Mouse (Mus musculus): ENCODE data around the gene Rhebl1. TPM values are rescaled to one million over a fixed set of nuclear protein-coding genes. Genes with fewer than 3 reads are reported as not detected.

The Rhebl1 gene
- polyA plus RNA-seq, 1 experiment from 2014 or later, result 35.9 TPM

GRCm38 (mm10) chr15:98884106-98884505, 10.2 kb downstream of the Rhebl1 start:
- Histone ChIP-seq H3K27me3 (replicated peaks) (no peaks in the 10 kb centered on the region), H3K9ac (no peak overlapping the region), H3K36me3 (replicated peaks) (no peaks in the 10 kb centered on the region), H3K4me3 (no peak overlapping the region), H3K9me3 (no peaks in the 10 kb centered on the region), H3K4me2 (no peak overlapping the region), H3K4me1 (peaks cover 17% of the 10 kb centered on the region), H3K27ac (no peak overlapping the region)
- 67% methylated on average over 1 of the region's 1 CpGs for WGBS
- no peak for ATAC-seq (replicated peaks)

- no peak for ATAC-seq (replicated peaks)
- Histone ChIP-seq H3K27me3 (replicated peaks) (no peaks in the 10 kb centered on the region), H3K9me3 (no peaks in the 10 kb centered on the region), H3K27ac (no peak overlapping the region), H3K4me1 (peaks cover 20% of the 10 kb centered on the region), H3K36me3 (replicated peaks) (no peaks in the 10 kb centered on the region), H3K9ac (no peak overlapping the region), H3K4me3 (no peak overlapping the region), H3K4me2 (no peak overlapping the region)
Observed at GRCm38 (mm10) chr15:98883661-98884060, 10.7 kb downstream of the Rhebl1 start.

- no peaks in the 10 kb centered on the region for H3K27me3 ChIP-seq (replicated peaks)
- peak; percentile 51 for ATAC-seq (replicated peaks)
- peak overlapping the region; percentile 88 for H3K27ac ChIP-seq
- 3% methylated on average over 5 of the region's 5 CpGs for WGBS
- H3K4me1 ChIP-seq, result peaks cover 23% of the 10 kb centered on the region
- no peaks in the 10 kb centered on the region for H3K9me3 ChIP-seq
- no peaks in the 10 kb centered on the region for H3K36me3 ChIP-seq (replicated peaks)
- peak overlapping the region; percentile 11; the same call in 1 of the 2 replicates for H3K9ac ChIP-seq
- H3K4me2 ChIP-seq, result peak overlapping the region; percentile 87
- peak overlapping the region; percentile 84 for H3K4me3 ChIP-seq
Observed at GRCm38 (mm10) chr15:98881656-98882008, 12.7 kb downstream of the Rhebl1 start.

- Histone ChIP-seq H3K9me3 (no peaks in the 10 kb centered on the region), H3K36me3 (replicated peaks) (no peaks in the 10 kb centered on the region), H3K9ac (peak overlapping the region; percentile 77), H3K4me1 (peaks cover 23% of the 10 kb centered on the region), H3K4me3 (peak overlapping the region; percentile 84), H3K27me3 (replicated peaks) (no peaks in the 10 kb centered on the region), H3K27ac (peak overlapping the region; percentile 88), H3K4me2 (peak overlapping the region; percentile 87)
- ATAC-seq (replicated peaks), result peak; percentile 96
- under 1% methylated on average over 48 of the region's 48 CpGs for WGBS
Observed at GRCm38 (mm10) chr15:98880978-98881655, 13.2 kb downstream of the Rhebl1 start.

- WGBS, result 18% methylated on average over 3 of the region's 3 CpGs
- Histone ChIP-seq H3K27me3 (replicated peaks) (no peaks in the 10 kb centered on the region), H3K4me3 (no peak overlapping the region), H3K9me3 (no peaks in the 10 kb centered on the region), H3K36me3 (replicated peaks) (no peaks in the 10 kb centered on the region), H3K9ac (no peak overlapping the region), H3K27ac (no peak overlapping the region), H3K4me1 (peaks cover 34% of the 10 kb centered on the region), H3K4me2 (no peak overlapping the region)
- ATAC-seq (replicated peaks), result no peak
Observed at GRCm38 (mm10) chr15:98877331-98877730, 17.0 kb downstream of the Rhebl1 start.

- Histone ChIP-seq H3K36me3 (replicated peaks) (no peaks in the 10 kb centered on the region), H3K9ac (peak overlapping the region; percentile 93), H3K4me1 (peaks cover 47% of the 10 kb centered on the region), H3K27ac (peak overlapping the region; percentile 98), H3K4me2 (peak overlapping the region; percentile 99), H3K9me3 (no peaks in the 10 kb centered on the region), H3K27me3 (replicated peaks) (no peaks in the 10 kb centered on the region), H3K4me3 (peak overlapping the region; percentile 96)
- peak; percentile 87 for ATAC-seq (replicated peaks)
- 1% methylated on average over 50 of the region's 51 CpGs for WGBS
Observed at GRCm38 (mm10) chr15:98871916-98872888, 22.1 kb downstream of the Rhebl1 start.

GRCm38 (mm10) chr15:98871070-98871915, 23.0 kb downstream of the Rhebl1 start, which contains the start of gene Kmt2d:
Gene Kmt2d (minus strand): TSS chr15:98871204.
- H3K4me1 ChIP-seq, result peaks cover 53% of the 10 kb centered on the region
- peak within 1 kb of the TSS; percentile 99 for H3K4me2 ChIP-seq

GRCm38 (mm10) chr15:98870179-98871069, 23.9 kb downstream of the Rhebl1 start:
- no peaks in the 10 kb centered on the region for H3K27me3 ChIP-seq (replicated peaks)
- peak overlapping the region; percentile 96 for H3K4me3 ChIP-seq
- no peaks in the 10 kb centered on the region for H3K9me3 ChIP-seq
- ATAC-seq (replicated peaks), result no peak
- 0% methylated on average over 16 of the region's 16 CpGs for WGBS
- H3K36me3 ChIP-seq (replicated peaks), result peaks cover 8% of the 10 kb centered on the region; the same call in 1 of the 2 replicates
- H3K4me2 ChIP-seq, result peak overlapping the region; percentile 99
- H3K27ac ChIP-seq, result peak overlapping the region; percentile 98
- H3K9ac ChIP-seq, result peak overlapping the region; percentile 93
- H3K4me1 ChIP-seq, result peaks cover 53% of the 10 kb centered on the region

More at GRCm38 (mm10) chr15:98871070-98871915, 23.0 kb downstream of the Rhebl1 start, which contains the start of gene Kmt2d:
- H3K27ac ChIP-seq, result peak within 1 kb of the TSS; percentile 98
- no peaks in the 10 kb centered on the region for H3K36me3 ChIP-seq (replicated peaks)
- H3K4me3 ChIP-seq, result peak within 1 kb of the TSS; percentile 96
- no peaks in the 10 kb centered on the region for H3K27me3 ChIP-seq (replicated peaks)
- peak; percentile 58 for ATAC-seq (replicated peaks)
- WGBS, result under 1% methylated on average over 72 of the region's 94 CpGs
- H3K9me3 ChIP-seq, result no peaks in the 10 kb centered on the region
- H3K9ac ChIP-seq, result peak within 1 kb of the TSS; percentile 93

- Histone ChIP-seq H3K27me3 (replicated peaks) (no peaks in the 10 kb centered on the region), H3K27ac (peak overlapping the region; percentile 49), H3K9ac (peak overlapping the region; percentile 93), H3K4me2 (peak overlapping the region; percentile 99), H3K4me3 (peak overlapping the region; percentile 96), H3K9me3 (no peaks in the 10 kb centered on the region), H3K4me1 (peaks cover 53% of the 10 kb centered on the region), H3K36me3 (replicated peaks) (peaks cover 15% of the 10 kb centered on the region)
- WGBS, result 10% methylated on average over 8 of the region's 8 CpGs
- ATAC-seq (replicated peaks), result no peak
Observed at GRCm38 (mm10) chr15:98869342-98870178, 24.8 kb downstream of the Rhebl1 start.

- WGBS, result 26% methylated on average over 11 of the region's 11 CpGs
- peaks cover 24% of the 10 kb centered on the region for H3K36me3 ChIP-seq (replicated peaks)
- H3K9ac ChIP-seq, result peak overlapping the region; percentile 93
- H3K4me3 ChIP-seq, result peak overlapping the region; percentile 96
- no peaks in the 10 kb centered on the region for H3K27me3 ChIP-seq (replicated peaks)
- H3K9me3 ChIP-seq, result no peaks in the 10 kb centered on the region
- ATAC-seq (replicated peaks), result no peak
- peaks cover 53% of the 10 kb centered on the region for H3K4me1 ChIP-seq
- H3K4me2 ChIP-seq, result peak overlapping the region; percentile 99
- no peak overlapping the region for H3K27ac ChIP-seq
Observed at GRCm38 (mm10) chr15:98868346-98869063, 25.8 kb downstream of the Rhebl1 start.
